Mouse (Mus musculus) heart, adult 2 months (tissue): ENCODE data around the gene Best1.

Experiments
- CTCF ChIP-seq: fragments of 200-600 bp; IDR thresholded peaks from 2 replicates; pipeline ENCODE4 v1.8.1; 2022; ENCODE audit warnings: antibody characterized with exemption, mild to moderate bottlenecking, moderate library complexity
- EP300 ChIP-seq: fragments of 200-500 bp; IDR thresholded peaks from 2 replicates; pipeline ENCODE4 v1.6.1; 2011; ENCODE audit warnings: low read depth, low read length, control low read depth; ENCODE audit not compliant: insufficient read depth
- POLR2A ChIP-seq: fragments of 200-500 bp; IDR thresholded peaks from 2 replicates; pipeline ENCODE4 v1.6.1; 2011; ENCODE audit warnings: mild to moderate bottlenecking, low read depth, low read length, control low read depth; ENCODE audit not compliant: insufficient read depth

DNA sequence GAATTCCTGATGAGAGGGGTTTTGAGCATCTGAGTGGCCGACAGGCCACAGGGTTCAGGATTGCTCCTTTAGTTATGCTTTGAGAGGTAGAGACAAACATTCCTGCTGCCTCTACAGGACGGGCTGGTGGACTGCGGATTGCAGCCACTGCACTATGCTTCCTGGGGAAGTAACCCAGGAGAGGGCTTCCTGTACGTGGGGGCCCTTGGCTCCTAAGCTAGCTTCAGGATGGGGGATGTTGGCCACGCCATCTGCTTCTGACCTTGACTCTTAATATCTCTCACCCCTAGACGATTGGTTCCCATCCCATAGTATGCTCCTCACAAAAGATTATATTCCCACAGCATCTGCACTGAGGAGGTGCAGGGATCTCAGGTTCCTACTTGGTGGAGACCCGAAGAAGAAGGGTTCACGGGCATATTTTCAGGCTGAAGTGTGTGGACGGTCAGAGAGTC, 21.9 kb upstream of the Best1 start:
- TF ChIP-seq CTCF (no peak), POLR2A (no peak), EP300 (no peak)
